Mouse (Mus musculus) stomach, embryonic 15.5 days (tissue): ENCODE data around the gene Serpina9. TPM values are rescaled to one million over a fixed set of nuclear protein-coding genes. Genes with fewer than 3 reads are reported as not detected.

ENCODE experiments used
- ATAC-seq: fragments of 200-750 bp; cut with Nextera tagmentation; 2 replicates; pipeline ENCODE4 v1.8.0; 2017; ENCODE audit warnings: low read depth, moderate number of reproducible peaks, moderate TSS enrichment; ENCODE audit not compliant: insufficient read depth, low FRiP score
- H3K27ac ChIP-seq: fragments of 300-500 bp; sonication (generic); 2 replicates; pipeline ENCODE4 v1.5.1; 2015; ENCODE audit warnings: mild to moderate bottlenecking, inconsistent platforms
- H3K27me3 ChIP-seq: fragments of 300-500 bp; sonication (generic); replicated peaks from 2 replicates; pipeline ENCODE4 v1.6.1; 2015; ENCODE audit warnings: inconsistent platforms
- H3K36me3 ChIP-seq: fragments of 300-500 bp; sonication (generic); 2 replicates; pipeline ENCODE4 v1.6.1; 2015; ENCODE audit warnings: inconsistent platforms
- H3K4me1 ChIP-seq: fragments of 300-500 bp; sonication (generic); 2 replicates; pipeline ENCODE4 v1.6.1; 2015; ENCODE audit warnings: inconsistent platforms
- H3K4me2 ChIP-seq: fragments of 300-500 bp; sonication (generic); 2 replicates; pipeline ENCODE4 v1.6.1; 2015; ENCODE audit warnings: mild to moderate bottlenecking, inconsistent platforms
- H3K4me3 ChIP-seq: fragments of 300-500 bp; sonication (generic); replicated peaks from 2 replicates; pipeline ENCODE4 v1.5.1; 2015; ENCODE audit warnings: inconsistent platforms
- H3K9ac ChIP-seq: fragments of 300-500 bp; sonication (generic); 2 replicates; pipeline ENCODE4 v1.6.1; 2015; ENCODE audit warnings: inconsistent platforms
- H3K9me3 ChIP-seq: fragments of 300-500 bp; sonication (generic); 2 replicates; pipeline ENCODE4 v1.6.1; 2016; ENCODE audit warnings: inconsistent platforms
- WGBS: fragments of 180-500 bp; shearing (Covaris S2); methylation state at CpG from one replicate; pipeline ENCODE4 v1.1.7; 2015; 5-methylcytosine and 5-hydroxymethylcytosine counted together
- polyA plus RNA-seq: library from polyadenylated mRNA; unstranded; fragments of >200 nt; fragmentation: Nextera tagmentation; extraction: Ambion mirVana; gene quantifications from 2 replicates; pipeline ENCODE4 v1.2.1, GENCODE M21; 2015

Serpina9 gene
- polyA plus RNA-seq, 1 experiment from 2014 or later = not detected

DNA sequence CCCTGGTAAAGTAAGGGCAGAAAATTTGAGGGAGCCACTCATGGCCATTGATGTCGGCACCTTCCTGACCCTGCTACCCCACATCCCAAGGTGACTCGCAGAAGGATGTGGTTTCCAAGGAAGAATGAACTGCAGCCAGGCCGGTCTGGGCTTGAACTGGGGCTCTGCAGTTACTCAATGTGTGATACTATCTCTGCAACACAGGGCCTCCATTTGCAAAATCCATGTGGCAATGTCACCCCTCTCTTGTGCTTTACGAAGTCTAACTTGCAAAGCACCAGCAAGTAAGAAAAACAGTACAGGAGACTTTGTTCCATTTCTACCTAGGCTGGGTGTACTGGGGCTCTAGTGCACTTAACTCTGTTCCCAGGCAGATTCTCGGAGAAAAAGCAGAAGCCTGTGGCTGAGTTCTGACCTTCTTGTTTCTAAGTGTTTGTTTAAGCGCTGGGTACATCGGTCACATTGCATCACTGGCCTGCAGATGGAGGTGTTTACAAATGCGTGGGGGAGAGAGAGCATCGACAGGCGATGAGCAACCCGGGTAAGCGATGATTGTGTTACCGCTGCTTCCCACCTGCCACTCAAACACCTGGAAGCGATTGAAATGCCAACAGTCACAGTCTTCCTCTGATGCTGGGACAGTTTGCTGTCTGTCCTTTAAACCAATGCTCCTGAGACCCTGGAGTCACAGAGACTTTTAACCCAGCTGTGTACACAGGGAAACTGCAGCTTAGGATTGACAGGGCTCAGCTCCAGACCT lies 24.6 kb downstream of the Serpina9 start:
- Histone ChIP-seq H3K4me1 (0 out of 2 replicates have a peak, but pooled peaks cover 3% of the 10 kb centered on the region), H3K36me3 (no peaks in the 10 kb centered on the region), H3K27me3 (no peaks in the 10 kb centered on the region), H3K27ac (no peak overlapping the region), H3K9me3 (no peaks in the 10 kb centered on the region), H3K4me3 (no peak overlapping the region), H3K4me2 (no peak overlapping the region), H3K9ac (no peak overlapping the region)
- 0 out of 2 replicates have a peak, but pooled peaks have one; percentile 43 for ATAC-seq
- 37% methylated on average over 14 of the region's 14 CpGs for WGBS

DNA sequence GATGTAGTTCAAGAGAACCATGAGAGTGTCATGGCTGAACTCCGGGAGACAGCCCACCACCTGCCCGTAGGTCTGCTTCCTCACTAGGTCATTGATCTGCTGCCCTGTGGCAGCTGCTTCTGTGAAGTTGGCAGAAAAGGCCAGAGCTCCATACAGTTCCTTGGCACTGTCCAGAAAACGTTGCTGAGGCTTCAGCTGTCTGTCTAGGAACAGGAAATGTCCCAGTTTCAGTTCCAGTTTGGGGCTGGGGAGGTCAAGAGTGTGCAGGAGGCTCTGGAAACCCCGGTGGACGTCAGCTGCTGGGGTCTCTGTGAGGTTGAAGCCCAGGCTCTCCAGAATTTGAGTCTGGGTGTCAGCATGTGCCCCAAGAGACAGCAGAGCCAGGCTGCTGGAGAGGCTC lies 27.7 kb downstream of the Serpina9 start:
- H3K27ac ChIP-seq = no peak overlapping the region
- ATAC-seq = no peak
- no peak overlapping the region for H3K4me3 ChIP-seq
- no peak overlapping the region for H3K9ac ChIP-seq
- H3K4me1 ChIP-seq = 0 out of 2 replicates have a peak, but pooled peaks cover 3% of the 10 kb centered on the region
- no peaks in the 10 kb centered on the region for H3K27me3 ChIP-seq
- H3K4me2 ChIP-seq = no peak overlapping the region
- WGBS = 53% methylated on average over 5 of the region's 5 CpGs
- H3K36me3 ChIP-seq = no peaks in the 10 kb centered on the region
- H3K9me3 ChIP-seq = no peaks in the 10 kb centered on the region

DNA sequence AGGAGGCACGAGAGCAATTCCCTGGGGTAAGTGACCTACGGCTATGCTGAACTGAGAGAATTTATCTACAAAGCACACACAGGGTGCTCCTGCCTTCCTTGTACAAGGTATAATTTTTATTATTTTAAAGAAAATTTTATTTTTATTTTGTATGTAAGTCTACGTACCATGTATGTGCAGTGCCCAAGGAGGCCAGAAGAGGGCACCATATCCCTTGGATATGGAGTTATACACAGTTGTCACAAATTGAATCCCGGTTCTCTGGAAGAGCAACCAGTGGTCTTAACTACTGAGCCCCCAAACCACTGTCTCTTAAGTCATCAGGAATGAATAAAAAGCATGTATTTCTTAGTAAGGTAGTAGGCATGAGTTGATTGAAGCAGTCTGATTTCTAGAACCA lies 28.6 kb downstream of the Serpina9 start:
- WGBS = 59% methylated on average over 4 of the region's 4 CpGs
- ATAC-seq = no peak

DNA sequence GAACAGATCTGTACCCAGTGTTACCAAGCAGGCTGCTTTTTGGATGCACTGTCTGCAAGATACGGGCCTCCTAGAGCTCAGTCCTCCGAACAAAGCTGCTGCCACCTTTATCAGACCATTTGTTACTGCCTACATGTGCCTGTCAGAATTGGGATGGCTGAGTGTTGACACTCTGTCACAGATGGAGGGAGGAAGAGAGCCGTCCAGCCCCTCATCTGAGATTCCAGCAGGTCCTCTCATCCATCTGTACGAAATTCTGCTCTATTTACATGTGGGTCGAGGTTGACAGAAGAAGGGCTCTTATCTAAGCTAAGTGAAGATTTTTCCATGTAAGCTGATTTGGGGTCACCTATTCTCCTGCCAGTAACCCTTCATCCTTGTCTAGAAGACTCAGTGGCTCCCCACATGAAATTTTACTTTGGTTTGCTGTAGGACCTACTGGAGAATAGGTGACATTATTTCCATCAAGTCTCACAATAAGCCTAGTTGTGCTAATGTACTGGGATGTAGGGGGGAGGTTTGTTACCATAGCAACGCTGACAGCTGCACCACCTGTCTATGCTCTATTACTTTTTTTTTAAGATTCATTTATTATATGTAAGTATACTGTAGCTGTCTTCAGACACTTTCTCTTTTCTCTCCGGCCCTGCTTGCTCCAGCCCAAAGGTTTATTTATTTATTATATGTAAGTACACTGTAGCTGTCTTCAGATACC lies 31.8 kb downstream of the Serpina9 start:
- no peaks in the 10 kb centered on the region for H3K36me3 ChIP-seq
- no peaks in the 10 kb centered on the region for H3K4me1 ChIP-seq
- H3K27ac ChIP-seq = no peak overlapping the region
- H3K9ac ChIP-seq = no peak overlapping the region
- H3K4me2 ChIP-seq = no peak overlapping the region
- no peak overlapping the region for H3K4me3 ChIP-seq
- no peaks in the 10 kb centered on the region for H3K9me3 ChIP-seq
- 52% methylated on average over 7 of the region's 7 CpGs for WGBS
- no peak for ATAC-seq
- H3K27me3 ChIP-seq = no peaks in the 10 kb centered on the region

More for the DNA sequence above, 28.6 kb downstream of the Serpina9 start:
- Histone ChIP-seq H3K27ac (no peak overlapping the region), H3K4me2 (no peak overlapping the region), H3K4me1 (0 out of 2 replicates have a peak, but pooled peaks cover 3% of the 10 kb centered on the region), H3K4me3 (no peak overlapping the region), H3K9me3 (no peaks in the 10 kb centered on the region), H3K9ac (no peak overlapping the region), H3K27me3 (no peaks in the 10 kb centered on the region), H3K36me3 (no peaks in the 10 kb centered on the region)

DNA sequence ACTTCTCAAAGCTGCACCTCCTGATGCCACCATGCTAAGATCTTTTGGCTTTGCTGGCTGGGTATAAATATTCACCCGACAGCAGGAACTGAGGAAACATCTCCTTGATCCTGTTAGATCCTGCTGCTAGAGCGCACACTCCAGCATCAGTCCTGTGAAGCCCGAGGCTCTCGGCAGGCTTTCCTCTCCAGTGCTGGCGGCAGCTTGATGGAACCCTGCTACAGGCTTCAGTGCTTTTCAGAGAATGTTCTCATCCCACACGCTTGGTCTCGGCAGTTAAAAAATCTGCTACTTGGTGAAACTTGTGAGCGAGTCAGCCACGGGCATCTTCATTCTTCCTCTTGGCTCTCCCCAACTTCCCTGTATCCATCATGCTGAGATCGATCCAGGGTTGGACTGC lies 35.3 kb downstream of the Serpina9 start:
- 84% methylated on average over 10 of the region's 10 CpGs for WGBS
- ATAC-seq = no peak
- H3K4me3 ChIP-seq = no peak overlapping the region
- H3K36me3 ChIP-seq = no peaks in the 10 kb centered on the region
- no peak overlapping the region for H3K4me2 ChIP-seq
- no peaks in the 10 kb centered on the region for H3K27me3 ChIP-seq
- no peaks in the 10 kb centered on the region for H3K4me1 ChIP-seq
- H3K9ac ChIP-seq = no peak overlapping the region
- no peaks in the 10 kb centered on the region for H3K9me3 ChIP-seq
- H3K27ac ChIP-seq = no peak overlapping the region

DNA sequence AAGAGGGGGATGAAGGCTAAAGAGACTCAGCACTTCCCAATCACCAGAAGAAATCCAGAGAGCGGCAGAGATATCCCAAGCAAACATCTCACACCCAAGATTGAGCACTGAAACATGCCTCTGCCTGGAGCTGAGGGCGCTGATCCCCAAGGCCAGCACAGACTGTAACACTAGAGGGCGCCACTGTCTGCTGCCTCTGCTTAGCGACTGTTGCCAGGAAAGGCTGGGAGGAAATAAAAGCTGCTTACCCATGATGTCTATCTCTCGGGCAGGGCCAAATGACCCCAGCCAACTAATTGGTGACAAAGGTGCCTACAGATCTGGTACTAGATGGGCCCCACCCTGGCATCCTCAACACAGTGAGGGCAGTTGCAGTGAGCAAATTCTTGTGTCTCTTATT lies 35.7 kb downstream of the Serpina9 start:
- Histone ChIP-seq H3K9ac (no peak overlapping the region), H3K36me3 (no peaks in the 10 kb centered on the region), H3K4me1 (no peaks in the 10 kb centered on the region), H3K27ac (no peak overlapping the region), H3K4me3 (no peak overlapping the region), H3K27me3 (no peaks in the 10 kb centered on the region), H3K4me2 (no peak overlapping the region), H3K9me3 (no peaks in the 10 kb centered on the region)
- ATAC-seq = no peak
- WGBS = 36% methylated on average over 5 of the region's 5 CpGs

DNA sequence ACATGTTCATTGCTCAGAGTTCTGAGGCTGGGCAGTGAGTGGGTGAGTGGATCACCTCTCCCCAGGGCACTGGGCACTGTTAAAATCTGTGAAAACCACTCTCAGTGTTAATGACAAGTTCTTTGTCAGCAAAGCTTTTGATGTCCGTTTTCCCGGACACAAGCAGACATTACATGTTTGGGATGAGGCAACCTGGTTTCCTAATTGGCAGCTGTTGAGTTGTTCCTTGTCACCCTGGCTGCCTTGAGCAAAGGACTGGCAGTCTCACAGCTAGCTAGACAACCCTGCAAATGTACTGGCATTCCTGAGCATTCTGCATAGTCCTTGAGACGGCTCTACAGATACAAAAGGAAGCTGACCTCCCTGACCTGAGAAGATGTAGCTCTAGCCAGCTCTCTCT lies 36.5 kb downstream of the Serpina9 start:
- Histone ChIP-seq H3K4me1 (no peaks in the 10 kb centered on the region), H3K36me3 (no peaks in the 10 kb centered on the region), H3K9me3 (no peaks in the 10 kb centered on the region), H3K27me3 (no peaks in the 10 kb centered on the region), H3K4me3 (no peak overlapping the region), H3K4me2 (no peak overlapping the region), H3K27ac (no peak overlapping the region), H3K9ac (no peak overlapping the region)
- 59% methylated on average over 3 of the region's 3 CpGs for WGBS
- no peak for ATAC-seq

DNA sequence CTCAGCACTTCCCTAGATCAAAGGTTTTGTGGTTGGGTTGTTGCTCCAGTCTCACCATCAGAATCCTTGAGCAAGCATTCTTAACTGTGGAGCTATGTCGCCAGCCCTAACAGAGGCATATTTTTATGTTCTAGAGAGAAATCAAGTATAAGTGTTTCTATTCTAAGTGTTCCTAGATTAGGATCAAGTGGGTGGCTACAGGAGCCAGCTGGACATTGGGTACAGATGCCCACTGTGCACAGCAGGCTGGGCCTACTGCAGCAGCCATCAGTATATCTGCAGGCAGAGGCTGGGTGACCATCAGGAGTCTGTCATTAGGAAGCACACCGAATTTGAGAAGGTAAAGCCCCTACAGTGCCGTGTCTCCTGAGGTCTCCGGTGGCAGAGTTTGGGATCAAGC lies 42.5 kb downstream of the Serpina9 start:
- H3K4me1 ChIP-seq = no peaks in the 10 kb centered on the region
- no peak overlapping the region for H3K9ac ChIP-seq
- H3K9me3 ChIP-seq = no peaks in the 10 kb centered on the region
- H3K4me2 ChIP-seq = no peak overlapping the region
- no peaks in the 10 kb centered on the region for H3K27me3 ChIP-seq
- no peaks in the 10 kb centered on the region for H3K36me3 ChIP-seq
- ATAC-seq = no peak
- WGBS = 84% methylated on average over 4 of the region's 4 CpGs
- no peak overlapping the region for H3K4me3 ChIP-seq
- H3K27ac ChIP-seq = no peak overlapping the region

DNA sequence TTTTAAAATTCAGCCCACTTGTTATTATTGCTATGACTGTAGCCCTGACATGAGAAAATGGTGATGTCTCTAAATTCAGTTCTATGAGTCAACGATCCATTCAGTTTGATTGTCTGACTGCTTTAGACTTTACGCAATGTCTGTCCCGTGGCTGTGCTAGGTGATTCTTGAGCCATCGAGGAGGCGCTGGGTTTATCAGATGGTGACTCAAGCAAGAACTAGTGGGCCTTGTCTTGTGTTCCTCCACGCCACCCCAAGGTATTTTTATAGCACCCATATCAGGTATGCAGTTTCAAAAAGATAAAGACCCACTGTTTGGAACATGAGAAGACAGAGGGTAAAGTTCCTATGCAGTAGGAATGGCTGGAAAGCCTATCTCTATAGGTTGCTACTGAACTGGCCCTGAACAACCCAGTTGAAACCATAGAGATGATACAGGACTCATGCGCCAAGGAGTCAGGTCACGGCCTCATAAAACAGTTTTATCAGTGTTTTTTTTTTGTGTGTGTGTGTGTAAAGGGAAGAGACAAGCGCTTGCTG lies 43.9 kb downstream of the Serpina9 start:
- Histone ChIP-seq H3K36me3 (no peaks in the 10 kb centered on the region), H3K4me2 (no peak overlapping the region), H3K27ac (no peak overlapping the region), H3K4me3 (no peak overlapping the region), H3K9ac (no peak overlapping the region), H3K4me1 (no peaks in the 10 kb centered on the region), H3K27me3 (no peaks in the 10 kb centered on the region), H3K9me3 (no peaks in the 10 kb centered on the region)
- WGBS = 83% methylated on average over 9 of the region's 9 CpGs
- no peak; the same call in 1 of the 2 replicates for ATAC-seq

DNA sequence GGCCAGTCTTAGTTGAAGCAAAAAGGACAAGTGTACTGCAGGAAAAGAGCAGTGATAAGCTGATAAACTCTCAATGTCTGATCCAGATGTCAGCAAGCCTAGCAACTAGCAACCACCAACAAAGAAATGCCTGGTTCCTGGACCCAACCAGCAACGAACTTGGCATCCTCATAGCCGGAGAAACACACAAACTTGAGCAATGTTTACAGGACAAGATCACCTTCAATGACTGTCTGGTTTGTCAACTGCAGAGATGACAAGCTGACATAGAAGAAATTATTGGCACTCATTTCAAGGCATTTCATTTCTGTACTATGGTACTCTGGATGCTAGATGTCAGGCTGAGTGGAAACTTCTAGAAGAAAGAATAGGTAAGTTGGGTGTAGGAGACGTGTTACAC lies 46.8 kb downstream of the Serpina9 start:
- Histone ChIP-seq H3K27me3 (no peaks in the 10 kb centered on the region), H3K27ac (no peak overlapping the region), H3K9ac (no peak overlapping the region), H3K9me3 (no peaks in the 10 kb centered on the region), H3K4me1 (no peaks in the 10 kb centered on the region), H3K36me3 (no peaks in the 10 kb centered on the region), H3K4me3 (no peak overlapping the region), H3K4me2 (no peak overlapping the region)
- 69% methylated on average over 3 of the region's 3 CpGs for WGBS
- no peak for ATAC-seq

DNA sequence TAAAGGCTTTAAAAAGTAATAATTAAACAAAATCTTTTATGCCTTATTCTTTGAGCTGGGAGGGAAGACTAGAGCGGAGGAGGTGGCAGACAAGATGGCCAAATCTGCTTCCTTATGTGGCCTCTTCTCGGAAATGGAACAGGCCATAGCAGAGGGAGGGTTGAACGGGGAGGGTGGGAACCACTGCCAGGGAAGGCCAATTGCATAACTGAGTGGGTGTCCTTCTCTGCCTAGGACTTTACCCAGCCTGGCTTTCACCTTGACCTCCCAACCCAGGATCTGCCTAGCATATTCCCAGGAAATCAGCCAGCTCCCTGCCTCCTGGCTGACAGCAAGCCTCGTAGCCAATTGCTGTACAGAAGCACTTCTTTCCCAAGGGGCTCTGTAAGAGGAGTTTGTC lies 50.3 kb downstream of the Serpina9 start:
- Histone ChIP-seq H3K9me3 (no peaks in the 10 kb centered on the region), H3K27ac (no peak overlapping the region), H3K4me2 (no peak overlapping the region), H3K4me3 (no peak overlapping the region), H3K27me3 (no peaks in the 10 kb centered on the region), H3K9ac (no peak overlapping the region), H3K36me3 (no peaks in the 10 kb centered on the region), H3K4me1 (no peaks in the 10 kb centered on the region)
- no peak for ATAC-seq
- WGBS = 81% methylated on average over 4 of the region's 4 CpGs

DNA sequence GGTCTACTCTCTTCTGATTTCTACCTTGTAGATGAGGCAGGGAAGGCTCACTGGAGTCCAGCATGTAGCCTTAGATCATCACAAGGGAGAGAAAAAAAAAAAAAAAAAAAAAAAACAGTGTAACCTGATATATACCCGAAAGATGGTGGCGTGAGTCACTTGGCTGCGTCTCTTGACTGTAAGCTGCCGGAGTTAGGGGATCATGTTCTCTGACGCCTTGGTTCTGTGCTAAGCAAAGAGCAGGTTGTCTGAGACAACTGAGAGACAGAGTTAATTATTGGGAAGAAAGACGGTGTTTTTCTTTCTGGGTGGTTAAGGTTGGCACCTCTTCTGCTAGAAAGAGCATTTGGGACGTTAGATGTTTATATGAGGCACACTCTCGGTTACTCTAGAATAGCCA lies 50.7 kb downstream of the Serpina9 start:
- no peaks in the 10 kb centered on the region for H3K27me3 ChIP-seq
- H3K4me2 ChIP-seq = no peak overlapping the region
- H3K4me3 ChIP-seq = no peak overlapping the region
- no peak for ATAC-seq
- H3K4me1 ChIP-seq = no peaks in the 10 kb centered on the region
- H3K9me3 ChIP-seq = no peaks in the 10 kb centered on the region
- no peak overlapping the region for H3K9ac ChIP-seq
- H3K27ac ChIP-seq = no peak overlapping the region
- 79% methylated on average over 8 of the region's 8 CpGs for WGBS
- no peaks in the 10 kb centered on the region for H3K36me3 ChIP-seq
